Mouse (Mus musculus): Measurements from ENCODE around the gene Uqcc1. TPM values are rescaled to one million over a fixed set of nuclear protein-coding genes. Genes with fewer than 3 reads are reported as not detected.

Gene Uqcc1
- polyA plus RNA-seq, 1 experiment = 30.0 TPM

GRCm38 (mm10) chr2:155812637-155813036 lies 117.5 kb downstream of the Uqcc1 start:
- Histone ChIP-seq H3K27ac (ENCODE audit: control insufficient read depth, insufficient read depth, low read length) (no peak overlapping the region), H3K36me3 (ENCODE audit: control insufficient read depth, insufficient read depth, low read length) (no peaks in the 10 kb centered on the region), H3K27me3 (ENCODE audit: control insufficient read depth, insufficient read depth, low read length) (no peaks in the 10 kb centered on the region), H3K4me3 (ENCODE audit: control insufficient read depth, insufficient read depth, low read length) (no peak overlapping the region), H3K4me1 (replicated peaks; ENCODE audit: control insufficient read depth, insufficient read depth, low read length) (no peaks in the 10 kb centered on the region)
- TF ChIP-seq CTCF (IDR thresholded peaks at IDR 0.05; ENCODE audit: borderline replicate concordance, control insufficient read depth, extremely low read depth, insufficient read depth, low read length, poor library complexity) = no peak
- TF ChIP-seq POLR2A (IDR thresholded peaks at IDR 0.05; ENCODE audit: control insufficient read depth, extremely low read depth, insufficient read depth, low read length, poor library complexity) = no peak
- no peak for DNase-seq
- WGBS = 94% methylated on average over 4 of the region's 4 CpGs

- no peak for TF ChIP-seq POLR2A (IDR thresholded peaks at IDR 0.05; ENCODE audit: control insufficient read depth, extremely low read depth, insufficient read depth, low read length, poor library complexity)
- TF ChIP-seq CTCF (IDR thresholded peaks at IDR 0.05; ENCODE audit: borderline replicate concordance, control insufficient read depth, extremely low read depth, insufficient read depth, low read length, poor library complexity) = peak; percentile 62; the same call in 1 of the 2 replicates
- Histone ChIP-seq H3K4me3 (ENCODE audit: control insufficient read depth, insufficient read depth, low read length) (no peak overlapping the region), H3K4me1 (replicated peaks; ENCODE audit: control insufficient read depth, insufficient read depth, low read length) (no peaks in the 10 kb centered on the region), H3K27ac (ENCODE audit: control insufficient read depth, insufficient read depth, low read length) (no peak overlapping the region), H3K27me3 (ENCODE audit: control insufficient read depth, insufficient read depth, low read length) (no peaks in the 10 kb centered on the region), H3K36me3 (ENCODE audit: control insufficient read depth, insufficient read depth, low read length) (no peaks in the 10 kb centered on the region)
- peak; percentile 82 for DNase-seq
- 48% methylated on average over 16 of the region's 16 CpGs for WGBS
These were observed 118.2 kb downstream of the Uqcc1 start for GRCm38 (mm10) chr2:155811821-155812396.

GRCm38 (mm10) chr2:155809620-155810019 lies 120.5 kb downstream of the Uqcc1 start:
- 91% methylated on average over 4 of the region's 4 CpGs for WGBS
- no peak for TF ChIP-seq POLR2A (IDR thresholded peaks at IDR 0.05; ENCODE audit: control insufficient read depth, extremely low read depth, insufficient read depth, low read length, poor library complexity)
- TF ChIP-seq CTCF (IDR thresholded peaks at IDR 0.05; ENCODE audit: borderline replicate concordance, control insufficient read depth, extremely low read depth, insufficient read depth, low read length, poor library complexity) = no peak
- Histone ChIP-seq H3K27ac (ENCODE audit: control insufficient read depth, insufficient read depth, low read length) (no peak overlapping the region), H3K4me1 (replicated peaks; ENCODE audit: control insufficient read depth, insufficient read depth, low read length) (no peaks in the 10 kb centered on the region), H3K36me3 (ENCODE audit: control insufficient read depth, insufficient read depth, low read length) (no peaks in the 10 kb centered on the region), H3K27me3 (ENCODE audit: control insufficient read depth, insufficient read depth, low read length) (no peaks in the 10 kb centered on the region), H3K4me3 (ENCODE audit: control insufficient read depth, insufficient read depth, low read length) (no peak overlapping the region)
- no peak for DNase-seq

GRCm38 (mm10) chr2:155807408-155807807 lies 122.7 kb downstream of the Uqcc1 start:
- no peak for DNase-seq
- Histone ChIP-seq H3K4me1 (replicated peaks; ENCODE audit: control insufficient read depth, insufficient read depth, low read length) (no peaks in the 10 kb centered on the region), H3K4me3 (ENCODE audit: control insufficient read depth, insufficient read depth, low read length) (no peak overlapping the region), H3K27me3 (ENCODE audit: control insufficient read depth, insufficient read depth, low read length) (no peaks in the 10 kb centered on the region), H3K36me3 (ENCODE audit: control insufficient read depth, insufficient read depth, low read length) (no peaks in the 10 kb centered on the region), H3K27ac (ENCODE audit: control insufficient read depth, insufficient read depth, low read length) (no peak overlapping the region)
- TF ChIP-seq POLR2A (IDR thresholded peaks at IDR 0.05; ENCODE audit: control insufficient read depth, extremely low read depth, insufficient read depth, low read length, poor library complexity) = no peak
- TF ChIP-seq CTCF (IDR thresholded peaks at IDR 0.05; ENCODE audit: borderline replicate concordance, control insufficient read depth, extremely low read depth, insufficient read depth, low read length, poor library complexity) = no peak
- WGBS = 72% methylated on average over 4 of the region's 4 CpGs

GRCm38 (mm10) chr2:155806548-155806947 lies 123.6 kb downstream of the Uqcc1 start:
- no peak for DNase-seq
- H3K27ac ChIP-seq (ENCODE audit: control insufficient read depth, insufficient read depth, low read length) = no peak overlapping the region
- TF ChIP-seq CTCF (IDR thresholded peaks at IDR 0.05; ENCODE audit: borderline replicate concordance, control insufficient read depth, extremely low read depth, insufficient read depth, low read length, poor library complexity) (no peak), POLR2A (IDR thresholded peaks at IDR 0.05; ENCODE audit: control insufficient read depth, extremely low read depth, insufficient read depth, low read length, poor library complexity) (no peak)
- no peaks in the 10 kb centered on the region for H3K36me3 ChIP-seq (ENCODE audit: control insufficient read depth, insufficient read depth, low read length)
- WGBS = 92% methylated on average over 5 of the region's 5 CpGs
- H3K27me3 ChIP-seq (ENCODE audit: control insufficient read depth, insufficient read depth, low read length) = no peaks in the 10 kb centered on the region
- H3K4me3 ChIP-seq (ENCODE audit: control insufficient read depth, insufficient read depth, low read length) = no peak overlapping the region
- no peaks in the 10 kb centered on the region for H3K4me1 ChIP-seq (replicated peaks; ENCODE audit: control insufficient read depth, insufficient read depth, low read length)

GRCm38 (mm10) chr2:155805925-155806255 lies 124.2 kb downstream of the Uqcc1 start:
- no peak for DNase-seq
- WGBS = 92% methylated on average over 6 of the region's 6 CpGs
- H3K27me3 ChIP-seq (ENCODE audit: control insufficient read depth, insufficient read depth, low read length) = no peaks in the 10 kb centered on the region

More at GRCm38 (mm10) chr2:155805925-155806255, 124.2 kb downstream of the Uqcc1 start:
- Histone ChIP-seq H3K4me1 (replicated peaks; ENCODE audit: control insufficient read depth, insufficient read depth, low read length) (no peaks in the 10 kb centered on the region), H3K36me3 (ENCODE audit: control insufficient read depth, insufficient read depth, low read length) (no peaks in the 10 kb centered on the region), H3K27ac (ENCODE audit: control insufficient read depth, insufficient read depth, low read length) (no peak overlapping the region), H3K4me3 (ENCODE audit: control insufficient read depth, insufficient read depth, low read length) (no peak overlapping the region)
- TF ChIP-seq CTCF (IDR thresholded peaks at IDR 0.05; ENCODE audit: borderline replicate concordance, control insufficient read depth, extremely low read depth, insufficient read depth, low read length, poor library complexity) (no peak), POLR2A (IDR thresholded peaks at IDR 0.05; ENCODE audit: control insufficient read depth, extremely low read depth, insufficient read depth, low read length, poor library complexity) (no peak)

All from thymus, adult 2 months (tissue).